Mouse (Mus musculus): ENCODE measurements at regions not wholly inside any gene's neighbourhood (a gene's known extent, or its start where the extent isn't known, plus 50 kb on each side); places are given as distances from the start of the nearest gene placed in this dataset.
"Not testable (repeated sequence)": the region's sequence is repeated elsewhere in the genome, so short reads cannot be mapped to it uniquely, and the experiment has no call there.

- no peak for DNase-seq
Observed at GRCm38 (mm10) chr16:29920940-29921339, 143.2 kb upstream of the Hes1 start.

GRCm38 (mm10) chr16:29921385-29921784 is 142.8 kb upstream of the Hes1 start:
- no peak for DNase-seq

- DNase-seq: not testable (repeated sequence)
Observed at GRCm38 (mm10) chr16:29927276-29927675, 136.9 kb upstream of the Hes1 start.

GRCm38 (mm10) chr16:29928291-29928690 is 135.9 kb upstream of the Hes1 start:
- no peak for DNase-seq

- DNase-seq: no peak
Observed at GRCm38 (mm10) chr16:29931746-29932351, 132.3 kb upstream of the Hes1 start.

- DNase-seq: no peak
Observed at GRCm38 (mm10) chr16:29934649-29935048, 129.5 kb upstream of the Hes1 start.

- no peak for DNase-seq
Observed at GRCm38 (mm10) chr16:29938700-29939099, 125.5 kb upstream of the Hes1 start.

GRCm38 (mm10) chr16:29939331-29939850 is 124.8 kb upstream of the Hes1 start:
- no peak for DNase-seq

- no peak for DNase-seq
Observed at GRCm38 (mm10) chr16:29939869-29940707, 124.1 kb upstream of the Hes1 start.

GRCm38 (mm10) chr16:29942111-29942510 is 122.1 kb upstream of the Hes1 start:
- no peak for DNase-seq

GRCm38 (mm10) chr16:29943963-29944860 is 120.0 kb upstream of the Hes1 start:
- peak; percentile 72 to 75 for DNase-seq

- no peak for DNase-seq
Observed at GRCm38 (mm10) chr16:29944966-29945365, 119.2 kb upstream of the Hes1 start.

GRCm38 (mm10) chr16:29945376-29945890 is 118.8 kb upstream of the Hes1 start:
- peak; percentile 32 to 54 for DNase-seq

- peak; percentile 83 to 90 for DNase-seq
Observed at GRCm38 (mm10) chr16:29945891-29946598, 118.1 kb upstream of the Hes1 start.

GRCm38 (mm10) chr16:29946966-29947365 is 117.2 kb upstream of the Hes1 start:
- peak; percentile 47 to 58 for DNase-seq

- no peak for DNase-seq
Observed at GRCm38 (mm10) chr16:29947670-29948069, 116.5 kb upstream of the Hes1 start.

- no peak for DNase-seq
Observed at GRCm38 (mm10) chr16:29950136-29950535, 114.0 kb upstream of the Hes1 start.

GRCm38 (mm10) chr16:29950791-29951190 is 113.4 kb upstream of the Hes1 start:
- no peak for DNase-seq

- no peak for DNase-seq
Observed at GRCm38 (mm10) chr16:29954700-29955099, 109.5 kb upstream of the Hes1 start.

GRCm38 (mm10) chr16:29956904-29957303 is 107.3 kb upstream of the Hes1 start:
- DNase-seq: no peak

GRCm38 (mm10) chr16:29959939-29960637 is 104.1 kb upstream of the Hes1 start:
- DNase-seq: no peak

Data from kidney, postnatal 4 days (tissue).